Mouse (Mus musculus) erythroblast, embryonic 14.5 days (primary cell): Measurements from ENCODE around the gene Fam13c. TPM values are rescaled to one million over a fixed set of nuclear protein-coding genes. Genes with fewer than 3 reads are reported as not detected.

Experiments used
- H3K27me3 ChIP-seq: 2 replicates; pipeline ENCODE4 v1.6.1; 2012; ENCODE audit warnings: inconsistent platforms; ENCODE audit not compliant: control insufficient read depth
- H3K36me3 ChIP-seq: 2 replicates; pipeline ENCODE4 v1.6.1; 2012; ENCODE audit warnings: mild to moderate bottlenecking, inconsistent platforms; ENCODE audit not compliant: control insufficient read depth
- H3K4me1 ChIP-seq: 2 replicates; pipeline ENCODE4 v1.6.1; 2012; ENCODE audit warnings: inconsistent platforms; ENCODE audit not compliant: control insufficient read depth
- H3K4me3 ChIP-seq: replicated peaks from 2 replicates; pipeline ENCODE3; 2012; ENCODE audit warnings: moderate library complexity, mild to moderate bottlenecking, inconsistent platforms
- H3K9me3 ChIP-seq: 2 replicates; pipeline ENCODE4 v1.6.1; 2012; ENCODE audit warnings: low read length, inconsistent platforms, mixed read lengths; ENCODE audit not compliant: control insufficient read depth
- GATA1 ChIP-seq: IDR thresholded peaks from 2 replicates; pipeline ENCODE4 v1.6.1; 2012; ENCODE audit warnings: low read length, inconsistent platforms, mixed read lengths
- TAL1 ChIP-seq: IDR thresholded peaks from 3 replicates; pipeline ENCODE4 v1.6.1; 2012; ENCODE audit warnings: low read length, inconsistent platforms, mixed read lengths
- polyA plus RNA-seq: library from polyadenylated mRNA; stranded (reverse); fragments of >175 nt; gene quantifications from 2 replicates; pipeline ENCODE4 v1.2.3, GENCODE M21; 2012

The Fam13c gene
- polyA plus RNA-seq, 1 experiment: not detected

DNA sequence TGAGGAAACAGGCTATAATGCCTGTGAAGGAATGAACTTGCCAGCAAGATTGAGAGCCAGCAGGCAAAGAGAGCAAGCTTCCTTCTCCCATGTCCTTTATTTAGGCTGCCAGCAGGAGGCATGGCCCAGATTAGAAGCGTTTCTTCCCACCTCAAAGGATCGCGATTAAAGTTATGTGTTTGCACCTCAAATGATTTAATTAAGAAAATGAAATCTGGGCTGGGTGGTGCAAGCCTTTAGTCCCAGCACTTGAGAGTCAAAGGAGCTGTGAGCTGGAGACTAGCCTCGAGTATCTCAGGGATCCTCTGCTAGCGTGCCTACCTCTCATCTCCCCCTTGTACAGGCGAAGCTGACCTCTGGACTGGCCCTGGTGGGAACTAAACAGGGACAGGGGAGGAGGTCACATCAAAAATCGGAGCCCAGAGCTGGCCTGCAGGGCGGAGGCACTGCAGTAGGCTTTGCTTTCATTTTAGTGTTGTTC is 93.1 kb downstream of the Fam13c start:
- no peaks in the 10 kb centered on the region for H3K36me3 ChIP-seq
- H3K27me3 ChIP-seq: no peaks in the 10 kb centered on the region
- H3K4me3 ChIP-seq: no peak overlapping the region
- H3K9me3 ChIP-seq: peaks cover 61% of the 10 kb centered on the region
- TF ChIP-seq TAL1 (no peak), GATA1 (no peak)
- H3K4me1 ChIP-seq: no peaks in the 10 kb centered on the region

DNA sequence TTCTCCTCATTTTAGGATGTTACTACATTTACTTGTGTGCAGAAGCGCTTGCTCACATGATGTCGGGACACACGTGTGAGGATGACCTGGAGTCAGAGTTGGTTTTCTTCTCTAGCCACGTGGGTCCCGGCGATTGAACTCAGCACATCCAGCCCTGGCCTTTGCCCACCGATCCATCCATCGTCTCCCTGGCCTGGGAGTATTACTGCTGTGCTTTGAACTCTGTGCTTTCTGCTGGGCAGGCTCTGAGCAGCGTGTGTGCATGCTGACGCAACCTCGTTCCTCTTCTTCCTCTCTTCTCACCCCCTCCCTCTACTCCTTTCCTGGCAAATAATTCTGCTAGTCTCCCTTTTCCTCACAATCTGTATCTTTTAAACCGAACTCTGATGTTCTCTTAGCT is 93.7 kb downstream of the Fam13c start:
- no peaks in the 10 kb centered on the region for H3K4me1 ChIP-seq
- H3K4me3 ChIP-seq: no peak overlapping the region
- H3K27me3 ChIP-seq: no peaks in the 10 kb centered on the region
- H3K9me3 ChIP-seq: peaks cover 63% of the 10 kb centered on the region
- TF ChIP-seq GATA1 (no peak), TAL1 (no peak)
- H3K36me3 ChIP-seq: no peaks in the 10 kb centered on the region

GRCm38 (mm10) chr10:70534571-70534970 is 94.3 kb downstream of the Fam13c start:
- TF ChIP-seq GATA1: no peak
- no peak for TF ChIP-seq TAL1
- H3K4me1 ChIP-seq: no peaks in the 10 kb centered on the region
- peaks cover 61% of the 10 kb centered on the region for H3K9me3 ChIP-seq

DNA sequence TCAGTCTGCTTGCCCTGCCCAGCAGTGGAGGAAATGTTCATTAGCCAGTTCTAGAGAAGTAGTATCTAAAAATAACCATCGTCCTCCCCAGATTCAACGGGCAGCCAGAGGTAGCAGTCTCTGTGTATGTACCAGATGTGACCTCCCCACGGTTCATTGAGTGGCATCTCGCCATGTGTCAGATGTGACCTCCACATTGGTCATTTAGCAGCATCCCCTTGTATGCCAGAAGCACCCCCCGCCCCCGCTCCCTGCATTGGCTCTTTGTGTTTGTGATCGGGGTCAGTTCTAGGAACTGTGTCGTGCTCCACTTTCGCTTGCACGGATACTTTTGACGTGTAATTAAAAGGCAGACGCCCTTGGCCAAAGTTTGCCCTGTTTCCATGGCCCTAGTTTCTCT is 95.1 kb downstream of the Fam13c start:
- no peak for TF ChIP-seq TAL1
- no peak for TF ChIP-seq GATA1
- Histone ChIP-seq H3K9me3 (peaks cover 57% of the 10 kb centered on the region), H3K36me3 (no peaks in the 10 kb centered on the region), H3K27me3 (no peaks in the 10 kb centered on the region), H3K4me1 (no peaks in the 10 kb centered on the region), H3K4me3 (no peak overlapping the region)

More at GRCm38 (mm10) chr10:70534571-70534970, 94.3 kb downstream of the Fam13c start:
- Histone ChIP-seq H3K27me3 (no peaks in the 10 kb centered on the region), H3K36me3 (no peaks in the 10 kb centered on the region), H3K4me3 (no peak overlapping the region)

GRCm38 (mm10) chr10:70537694-70538093 is 97.4 kb downstream of the Fam13c start:
- Histone ChIP-seq H3K36me3 (no peaks in the 10 kb centered on the region), H3K27me3 (no peaks in the 10 kb centered on the region), H3K4me3 (no peak overlapping the region), H3K4me1 (no peaks in the 10 kb centered on the region), H3K9me3 (peaks cover 65% of the 10 kb centered on the region)
- TF ChIP-seq GATA1: no peak
- TF ChIP-seq TAL1: no peak

DNA sequence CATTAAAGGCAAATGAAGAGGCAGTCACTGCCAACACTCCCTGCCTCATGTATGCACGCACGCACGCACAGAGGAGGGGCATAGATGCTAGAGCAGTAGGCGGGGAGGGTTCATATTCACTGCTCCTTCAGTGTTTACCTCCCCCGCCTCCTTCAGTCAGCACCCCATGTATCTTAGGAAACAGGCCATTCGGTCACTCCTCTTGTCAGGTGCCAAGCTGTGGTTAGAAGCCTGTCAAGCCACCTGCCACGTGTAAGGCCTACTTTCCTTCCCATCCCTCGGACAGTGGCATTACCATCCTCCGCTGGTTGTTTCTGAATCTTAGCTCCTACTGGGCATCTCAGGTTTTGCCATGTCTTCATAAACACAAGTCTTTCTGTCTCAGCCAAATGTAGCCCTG is 99.0 kb downstream of the Fam13c start:
- TF ChIP-seq GATA1: no peak
- no peak for TF ChIP-seq TAL1
- Histone ChIP-seq H3K27me3 (no peaks in the 10 kb centered on the region), H3K9me3 (peaks cover 71% of the 10 kb centered on the region), H3K36me3 (no peaks in the 10 kb centered on the region), H3K4me1 (no peaks in the 10 kb centered on the region), H3K4me3 (no peak overlapping the region)

DNA sequence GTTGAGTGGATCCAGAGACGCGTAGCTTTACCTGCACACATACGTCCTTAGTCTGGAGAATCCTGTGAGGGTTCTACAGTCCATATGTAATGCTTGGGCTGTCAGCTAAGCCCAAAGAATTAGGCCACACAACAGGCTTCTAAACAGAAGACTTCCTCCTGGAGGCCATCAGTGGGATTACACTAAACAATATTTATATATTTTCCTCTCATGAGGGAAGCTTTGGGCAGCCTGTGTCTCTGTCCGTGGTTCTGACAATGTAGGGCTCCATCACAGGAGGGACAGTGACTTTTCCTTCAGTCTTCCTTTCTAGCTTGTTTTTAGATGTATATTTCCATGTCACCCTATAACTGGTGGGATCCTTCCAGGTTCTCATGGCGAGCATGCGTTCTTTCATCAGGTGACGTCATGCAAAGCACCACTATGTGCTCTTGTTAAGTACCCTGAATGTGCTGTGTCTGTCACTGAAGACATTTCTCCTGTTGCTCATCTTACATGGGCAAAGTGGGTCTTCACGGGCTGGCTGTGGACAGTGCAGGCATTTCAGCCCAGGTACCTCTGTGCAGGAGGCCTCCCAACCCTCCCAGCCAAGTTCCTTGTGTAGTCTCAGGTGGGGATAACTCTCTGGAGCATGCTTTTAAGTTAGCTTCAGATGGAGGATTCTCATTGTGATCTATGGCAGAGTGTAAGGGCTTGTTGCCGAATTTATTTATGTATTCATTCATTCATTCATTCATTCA is 100.3 kb downstream of the Fam13c start:
- no peak for TF ChIP-seq TAL1
- no peak for TF ChIP-seq GATA1
- Histone ChIP-seq H3K27me3 (no peaks in the 10 kb centered on the region), H3K36me3 (no peaks in the 10 kb centered on the region), H3K9me3 (peaks cover 73% of the 10 kb centered on the region), H3K4me1 (no peaks in the 10 kb centered on the region), H3K4me3 (no peak overlapping the region)

DNA sequence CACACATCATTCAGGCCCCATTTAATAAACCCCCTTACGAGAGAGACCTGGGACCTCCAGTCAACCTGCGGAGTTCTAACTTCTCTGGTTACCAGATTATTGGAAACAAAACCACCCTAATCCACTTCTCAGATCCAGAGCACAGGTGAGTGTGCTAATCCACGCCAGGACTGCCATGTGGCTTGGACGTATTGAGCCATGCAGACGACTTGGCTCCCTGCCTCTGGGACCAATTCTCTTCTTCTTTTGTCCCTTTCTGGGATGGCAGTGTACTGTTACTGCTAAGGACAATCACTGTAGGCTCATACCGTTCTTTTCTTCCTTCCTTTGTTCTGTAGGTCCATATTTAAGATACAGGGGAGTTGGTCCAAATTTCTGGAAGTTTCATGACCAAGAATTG is 102.6 kb downstream of the Fam13c start:
- peaks cover 73% of the 10 kb centered on the region for H3K9me3 ChIP-seq
- H3K4me3 ChIP-seq: no peak overlapping the region
- no peaks in the 10 kb centered on the region for H3K4me1 ChIP-seq
- TF ChIP-seq TAL1 (no peak), GATA1 (no peak)
- H3K36me3 ChIP-seq: no peaks in the 10 kb centered on the region
- no peaks in the 10 kb centered on the region for H3K27me3 ChIP-seq

DNA sequence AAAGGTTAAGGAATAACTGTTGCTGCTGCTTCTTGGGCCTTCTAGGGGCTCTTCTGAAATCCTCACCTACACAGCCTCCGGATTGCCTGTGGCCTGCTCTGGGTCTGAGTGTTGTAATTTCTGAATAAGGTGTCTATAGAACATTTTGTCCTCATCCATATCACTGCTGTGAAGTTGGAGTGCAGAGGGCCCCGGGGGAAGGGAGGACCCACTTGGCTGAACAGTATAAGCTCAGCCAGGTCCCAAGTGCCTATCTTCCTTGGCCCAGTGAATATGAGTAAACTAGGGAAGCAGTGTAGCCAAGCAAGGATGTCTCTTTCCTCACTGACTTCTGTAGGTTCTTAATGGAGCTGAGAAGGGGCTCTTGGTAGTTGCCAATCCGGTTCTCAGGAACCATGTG is 112.2 kb downstream of the Fam13c start:
- Histone ChIP-seq H3K36me3 (no peaks in the 10 kb centered on the region), H3K4me3 (no peak overlapping the region), H3K9me3 (peaks cover 19% of the 10 kb centered on the region), H3K27me3 (no peaks in the 10 kb centered on the region), H3K4me1 (no peaks in the 10 kb centered on the region)
- TF ChIP-seq GATA1 (no peak), TAL1 (no peak)
